Mouse (Mus musculus): Measurements from ENCODE around the gene Zmpste24. TPM values are rescaled to one million over a fixed set of nuclear protein-coding genes. Genes with fewer than 3 reads are reported as not detected.

Gene Zmpste24
- polyA plus RNA-seq, 1 experiment from 2014 or later = 38.1 TPM

DNA sequence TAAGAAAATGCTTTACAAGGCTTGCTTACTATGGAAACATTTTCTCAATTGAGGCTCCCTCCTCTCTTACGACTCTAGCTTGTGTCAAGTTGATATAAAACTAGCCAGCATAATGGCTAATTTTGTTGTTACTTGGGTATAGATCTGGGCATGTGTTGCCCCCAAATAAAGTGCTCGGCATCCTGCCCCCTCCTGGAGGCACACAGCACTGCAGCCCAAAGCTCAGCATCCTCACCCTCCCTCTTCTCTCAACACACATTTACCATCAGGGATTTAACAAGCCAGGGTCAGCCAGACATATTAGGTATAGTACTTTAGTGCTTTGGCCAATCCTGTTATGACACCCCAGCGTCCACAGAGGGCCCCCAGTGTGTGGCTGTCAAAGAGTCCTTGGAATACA, 41.7 kb downstream of the Zmpste24 start:
- Histone ChIP-seq H3K4me3 (replicated peaks) (no peak overlapping the region), H3K4me2 (no peak overlapping the region), H3K4me1 (peaks cover 11% of the 10 kb centered on the region; the same call in 1 of the 2 replicates), H3K36me3 (peaks cover 26% of the 10 kb centered on the region), H3K27me3 (peaks cover 24% of the 10 kb centered on the region), H3K9ac (no peak overlapping the region), H3K27ac (no peak overlapping the region), H3K9me3 (replicated peaks) (no peaks in the 10 kb centered on the region)
- ATAC-seq (replicated peaks; ENCODE audit: low FRiP score) = no peak
- WGBS = 52% methylated on average over 3 of the region's 3 CpGs

- Histone ChIP-seq H3K9me3 (replicated peaks) (no peaks in the 10 kb centered on the region), H3K4me3 (replicated peaks) (peak overlapping the region; percentile 31), H3K36me3 (no peaks in the 10 kb centered on the region), H3K4me1 (peaks cover 11% of the 10 kb centered on the region; the same call in 1 of the 2 replicates), H3K4me2 (peak overlapping the region; percentile 61), H3K9ac (0 out of 2 replicates have a peak overlapping the region, but pooled peaks have one; percentile 29), H3K27ac (no peak overlapping the region), H3K27me3 (peaks cover 24% of the 10 kb centered on the region)
- ATAC-seq (replicated peaks; ENCODE audit: low FRiP score) = peak; percentile 55
- 9% methylated on average over 35 of the region's 35 CpGs for WGBS
These were observed 45.4 kb downstream of the Zmpste24 start for GRCm38 (mm10) chr4:121052454-121053323.

- Histone ChIP-seq H3K4me1 (peaks cover 11% of the 10 kb centered on the region; the same call in 1 of the 2 replicates), H3K27ac (no peak overlapping the region), H3K4me3 (replicated peaks) (no peak overlapping the region), H3K4me2 (no peak overlapping the region), H3K27me3 (peaks cover 24% of the 10 kb centered on the region), H3K9ac (no peak overlapping the region), H3K9me3 (replicated peaks) (no peaks in the 10 kb centered on the region), H3K36me3 (no peaks in the 10 kb centered on the region)
- ATAC-seq (replicated peaks; ENCODE audit: low FRiP score) = 0 out of 2 replicates have a peak, but pooled peaks have one; percentile 29
- WGBS = 33% methylated on average over 4 of the region's 4 CpGs
These were observed 46.2 kb downstream of the Zmpste24 start for GRCm38 (mm10) chr4:121051863-121052262.

DNA sequence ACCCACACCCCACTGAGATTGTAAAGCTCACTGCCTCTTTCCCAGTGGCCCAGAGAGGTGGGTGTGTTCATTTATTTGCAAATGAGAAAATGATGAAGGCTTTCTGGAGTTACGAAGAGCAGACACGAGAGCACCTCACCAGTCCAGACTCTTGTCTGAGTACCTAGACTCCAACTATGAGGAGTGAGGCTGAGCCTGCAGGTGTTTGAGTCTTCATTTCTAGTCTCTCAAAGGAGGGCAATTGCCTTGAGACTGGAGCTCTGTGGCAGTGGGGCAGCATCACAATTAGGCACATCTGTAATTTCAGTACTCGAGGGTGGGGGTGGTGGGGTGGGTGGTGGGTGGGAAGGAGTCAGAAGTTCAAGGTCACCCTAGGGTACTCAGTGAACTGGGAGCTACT, 55.1 kb downstream of the Zmpste24 start:
- peaks cover 34% of the 10 kb centered on the region for H3K27me3 ChIP-seq
- no peak overlapping the region for H3K9ac ChIP-seq
- no peak for ATAC-seq (replicated peaks; ENCODE audit: low FRiP score)
- peaks cover 23% of the 10 kb centered on the region for H3K4me1 ChIP-seq
- H3K36me3 ChIP-seq = no peaks in the 10 kb centered on the region
- no peak overlapping the region for H3K4me2 ChIP-seq
- 67% methylated on average over 3 of the region's 3 CpGs for WGBS
- no peak overlapping the region for H3K27ac ChIP-seq
- no peaks in the 10 kb centered on the region for H3K9me3 ChIP-seq (replicated peaks)
- no peak overlapping the region for H3K4me3 ChIP-seq (replicated peaks)

- Histone ChIP-seq H3K4me1 (peaks cover 23% of the 10 kb centered on the region), H3K4me3 (replicated peaks) (no peak overlapping the region), H3K9ac (no peak overlapping the region), H3K9me3 (replicated peaks) (no peaks in the 10 kb centered on the region), H3K27ac (no peak overlapping the region), H3K36me3 (no peaks in the 10 kb centered on the region), H3K4me2 (no peak overlapping the region), H3K27me3 (peaks cover 38% of the 10 kb centered on the region)
- 75% methylated on average over 5 of the region's 5 CpGs for WGBS
- no peak for ATAC-seq (replicated peaks; ENCODE audit: low FRiP score)
These were observed 55.6 kb downstream of the Zmpste24 start for GRCm38 (mm10) chr4:121042472-121042871.

- no peak overlapping the region for H3K4me3 ChIP-seq (replicated peaks)
- peak; percentile 55 for ATAC-seq (replicated peaks; ENCODE audit: low FRiP score)
- H3K27ac ChIP-seq = peak overlapping the region; percentile 66; the same call in 1 of the 2 replicates
These were observed 57.0 kb downstream of the Zmpste24 start for GRCm38 (mm10) chr4:121040897-121041671.

DNA sequence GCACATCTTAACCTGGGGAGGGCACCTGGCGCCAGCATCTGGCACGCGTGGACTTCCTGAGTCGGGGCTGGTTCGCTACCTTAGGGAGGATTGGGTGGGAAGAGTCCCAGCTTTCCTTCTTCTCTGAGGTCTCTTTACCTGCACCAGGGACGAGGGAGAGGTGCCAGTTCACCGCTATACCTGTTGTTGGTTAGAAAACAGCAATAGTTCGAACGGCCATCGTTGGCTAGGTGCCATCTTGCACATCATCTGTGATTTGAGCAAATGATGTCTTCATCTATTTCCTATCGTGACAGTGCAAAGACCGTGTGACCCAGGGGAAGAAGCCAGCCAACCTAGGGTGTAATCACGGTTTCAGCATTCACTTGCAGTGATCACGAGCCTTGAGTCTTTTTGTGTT, 57.7 kb downstream of the Zmpste24 start:
- Histone ChIP-seq H3K4me3 (replicated peaks) (peak overlapping the region; percentile 46), H3K9ac (no peak overlapping the region; the same call in 1 of the 2 replicates), H3K4me2 (peak overlapping the region; percentile 89), H3K4me1 (peaks cover 23% of the 10 kb centered on the region), H3K27me3 (peaks cover 38% of the 10 kb centered on the region), H3K36me3 (no peaks in the 10 kb centered on the region), H3K9me3 (replicated peaks) (no peaks in the 10 kb centered on the region), H3K27ac (no peak overlapping the region)
- 62% methylated on average over 14 of the region's 14 CpGs for WGBS
- ATAC-seq (replicated peaks; ENCODE audit: low FRiP score) = no peak

More at GRCm38 (mm10) chr4:121040897-121041671, 57.0 kb downstream of the Zmpste24 start:
- Histone ChIP-seq H3K27me3 (peaks cover 38% of the 10 kb centered on the region), H3K9ac (no peak overlapping the region), H3K9me3 (replicated peaks) (no peaks in the 10 kb centered on the region), H3K4me1 (peaks cover 23% of the 10 kb centered on the region), H3K36me3 (no peaks in the 10 kb centered on the region), H3K4me2 (peak overlapping the region; percentile 89)
- 12% methylated on average over 18 of the region's 18 CpGs for WGBS

- Histone ChIP-seq H3K27me3 (peaks cover 38% of the 10 kb centered on the region), H3K4me3 (replicated peaks) (peak within 1 kb of the TSS; percentile 46), H3K27ac (no peak within 1 kb of the TSS), H3K9me3 (replicated peaks) (no peaks in the 10 kb centered on the region), H3K9ac (peak within 1 kb of the TSS; percentile 47), H3K4me2 (peak within 1 kb of the TSS; percentile 89), H3K4me1 (peaks cover 23% of the 10 kb centered on the region), H3K36me3 (no peaks in the 10 kb centered on the region)
- ATAC-seq (replicated peaks; ENCODE audit: low FRiP score) = no peak; the same call in 1 of the 2 replicates
- 2% methylated on average over 46 of the region's 46 CpGs for WGBS
These were observed 58.5 kb downstream of the Zmpste24 start, which contains the start of gene Col9a2 for GRCm38 (mm10) chr4:121039331-121040115. Gene Col9a2, plus strand, starts transcription at chr4:121039385.

GRCm38 (mm10) chr4:121033006-121033405, 65.0 kb downstream of the Zmpste24 start:
- Histone ChIP-seq H3K4me3 (replicated peaks) (no peak overlapping the region), H3K36me3 (no peaks in the 10 kb centered on the region), H3K4me1 (no peaks in the 10 kb centered on the region), H3K27ac (no peak overlapping the region), H3K4me2 (no peak overlapping the region), H3K9ac (no peak overlapping the region), H3K27me3 (peaks cover 4% of the 10 kb centered on the region), H3K9me3 (replicated peaks) (no peaks in the 10 kb centered on the region)
- 91% methylated on average over 2 of the region's 2 CpGs for WGBS
- no peak for ATAC-seq (replicated peaks; ENCODE audit: low FRiP score)

DNA sequence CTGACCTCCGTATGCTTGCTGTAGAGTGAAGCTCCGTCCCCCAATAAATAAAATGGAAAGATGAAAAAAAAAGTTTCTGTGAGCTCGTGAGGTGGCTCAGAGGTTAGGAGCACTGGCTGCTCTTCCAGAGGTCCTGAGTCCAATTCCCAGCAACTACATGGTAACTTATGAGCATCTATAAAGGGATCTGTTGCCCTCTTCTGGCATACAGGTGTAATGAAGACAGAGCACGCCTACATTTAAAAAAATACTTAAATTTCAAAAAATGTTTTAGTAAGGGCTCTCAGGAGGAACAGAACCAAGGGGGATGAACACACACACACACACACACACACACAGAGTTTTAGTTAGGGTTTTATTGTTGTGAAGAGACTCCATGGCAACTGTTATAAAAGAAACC, 66.6 kb downstream of the Zmpste24 start:
- no peaks in the 10 kb centered on the region for H3K9me3 ChIP-seq (replicated peaks)

DNA sequence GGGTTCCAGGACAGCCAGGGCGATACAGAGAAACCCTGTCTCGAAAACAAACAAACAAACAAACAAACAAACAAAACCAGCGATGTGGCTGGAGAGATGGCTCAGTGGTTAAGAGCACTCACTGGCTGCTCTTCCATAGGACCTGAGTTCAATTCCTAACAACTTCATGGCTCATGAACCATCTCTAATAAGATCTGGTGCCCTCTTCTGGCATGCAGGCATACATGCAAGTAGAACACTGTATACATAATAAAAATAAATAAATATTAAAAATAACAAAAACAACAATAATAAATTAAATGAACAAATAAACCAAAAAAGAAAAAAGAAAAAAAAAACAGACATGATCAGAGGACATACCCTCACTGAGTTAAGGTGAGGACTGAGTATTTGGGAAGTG, 68.4 kb downstream of the Zmpste24 start:
- Histone ChIP-seq H3K27ac (no peak overlapping the region), H3K9me3 (replicated peaks) (no peaks in the 10 kb centered on the region), H3K9ac (no peak overlapping the region), H3K4me3 (replicated peaks) (no peak overlapping the region), H3K4me2 (no peak overlapping the region), H3K4me1 (no peaks in the 10 kb centered on the region), H3K27me3 (no peaks in the 10 kb centered on the region), H3K36me3 (no peaks in the 10 kb centered on the region)
- ATAC-seq (replicated peaks; ENCODE audit: low FRiP score) = no peak
- 78% methylated on average over 3 of the region's 3 CpGs for WGBS

More for the DNA sequence above, 66.6 kb downstream of the Zmpste24 start:
- Histone ChIP-seq H3K27ac (no peak overlapping the region), H3K27me3 (no peaks in the 10 kb centered on the region), H3K9ac (no peak overlapping the region), H3K4me2 (no peak overlapping the region), H3K4me3 (replicated peaks) (no peak overlapping the region), H3K36me3 (no peaks in the 10 kb centered on the region), H3K4me1 (no peaks in the 10 kb centered on the region)
- WGBS = 41% methylated on average over 4 of the region's 4 CpGs
- ATAC-seq (replicated peaks; ENCODE audit: low FRiP score) = no peak
